Mouse (Mus musculus) liver, embryonic 14.5 days (tissue): ENCODE measurements around the gene Msi1.

Experiments
- CTCF ChIP-seq: IDR thresholded peaks from 2 replicates; pipeline ENCODE4 v1.5.1; 2016; ENCODE audit warnings: antibody characterized with exemption, low read depth, control low read depth
- EP300 ChIP-seq: IDR thresholded peaks from 2 replicates; pipeline ENCODE4 v1.6.1; 2016; ENCODE audit warnings: antibody characterized with exemption, low read depth

GRCm38 (mm10) chr5:115437242-115437944 is 8.0 kb downstream of the Msi1 start:
- no peak for TF ChIP-seq CTCF
- TF ChIP-seq EP300, result no peak
